Mouse (Mus musculus) E14TG2a.4 (cell line): ENCODE measurements around the gene Scn4b.

Experiments used
- CTCF ChIP-seq: conservative IDR thresholded peaks from 2 replicates; pipeline ENCODE4 v1.5.1; 2014; ENCODE audit warnings: low read length
- NANOG ChIP-seq: IDR thresholded peaks from 2 replicates; pipeline ENCODE4 v1.6.1; 2014; ENCODE audit warnings: borderline replicate concordance, low read length, mixed read lengths
- POU5F1 ChIP-seq: IDR thresholded peaks from 2 replicates; pipeline ENCODE4 v1.6.1; 2014; ENCODE audit warnings: low read length, borderline replicate concordance

DNA sequence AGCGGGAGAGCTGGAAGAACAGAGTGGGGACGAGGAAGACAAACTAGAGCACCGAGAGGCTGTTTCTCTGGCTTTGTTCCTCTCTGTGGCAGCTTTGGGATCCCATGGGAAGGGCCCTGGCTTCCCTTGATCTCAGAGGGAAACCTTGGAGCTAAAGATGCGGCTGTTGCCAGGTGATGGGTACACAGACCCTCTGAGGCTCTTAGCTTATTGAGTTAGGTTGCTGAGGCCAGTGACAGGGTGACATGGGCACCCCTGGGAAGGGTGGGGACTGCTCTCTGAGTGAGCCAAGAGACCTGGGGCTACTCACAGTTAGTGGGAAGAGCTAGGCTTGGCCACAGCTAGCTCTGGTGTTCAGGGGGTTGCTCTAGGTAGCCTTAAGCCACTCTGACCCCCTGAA lies 57.3 kb downstream of the Scn4b start:
- TF ChIP-seq CTCF = no peak
- no peak for TF ChIP-seq NANOG
- no peak for TF ChIP-seq POU5F1
